Mouse (Mus musculus): Measurements from ENCODE around the gene Dnaja1.

The Dnaja1 gene

GRCm38 (mm10) chr4:40722011-40722666 is at the start of gene Dnaja1:
Dnaja1 (plus strand) TSS chr4:40722150.
- peak; percentile 99 for DNase-seq

GRCm38 (mm10) chr4:40673526-40673925 is 48.4 kb upstream of the Dnaja1 start:
- no peak for DNase-seq

- no peak for DNase-seq
These were observed 45.6 kb upstream of the Dnaja1 start for GRCm38 (mm10) chr4:40676338-40676737.

GRCm38 (mm10) chr4:40677132-40677531 is 44.8 kb upstream of the Dnaja1 start:
- peak; percentile 51 to 62 for DNase-seq

- DNase-seq = peak; percentile 52 to 63
These were observed 41.6 kb upstream of the Dnaja1 start for GRCm38 (mm10) chr4:40680250-40680860.

GRCm38 (mm10) chr4:40681908-40682307 is 40.0 kb upstream of the Dnaja1 start:
- peak; percentile 79 to 85 for DNase-seq

GRCm38 (mm10) chr4:40682359-40682758 is 39.6 kb upstream of the Dnaja1 start:
- DNase-seq = no peak

- no peak for DNase-seq
These were observed 38.6 kb upstream of the Dnaja1 start for GRCm38 (mm10) chr4:40683306-40683705.

GRCm38 (mm10) chr4:40691100-40691499 is 30.9 kb upstream of the Dnaja1 start:
- DNase-seq = no peak

GRCm38 (mm10) chr4:40697059-40697458 is 24.9 kb upstream of the Dnaja1 start:
- DNase-seq = no peak

- no peak for DNase-seq
These were observed 21.7 kb upstream of the Dnaja1 start for GRCm38 (mm10) chr4:40700216-40700615.

GRCm38 (mm10) chr4:40701796-40702195 is 20.2 kb upstream of the Dnaja1 start:
- DNase-seq = no peak

- DNase-seq = peak; percentile 97 to 98
These were observed 18.9 kb upstream of the Dnaja1 start, which contains the start of gene Aptx for GRCm38 (mm10) chr4:40702797-40703709. Aptx (minus strand) TSS chr4:40703194.

- DNase-seq = peak; percentile 19 to 49
These were observed 18.2 kb upstream of the Dnaja1 start for GRCm38 (mm10) chr4:40703710-40704275.

- DNase-seq = no peak
These were observed 4.8 kb upstream of the Dnaja1 start for GRCm38 (mm10) chr4:40717141-40717540.

- DNase-seq = no peak
These were observed 1.0 kb upstream of the Dnaja1 start for GRCm38 (mm10) chr4:40720910-40721309.

GRCm38 (mm10) chr4:40722687-40723460 is 924 bp downstream of the Dnaja1 start:
- DNase-seq = peak; percentile 93 to 95

GRCm38 (mm10) chr4:40725141-40725540 is 3.2 kb downstream of the Dnaja1 start:
- no peak for DNase-seq

- no peak for DNase-seq
These were observed 3.6 kb downstream of the Dnaja1 start for GRCm38 (mm10) chr4:40725554-40725953.

GRCm38 (mm10) chr4:40727247-40727646 is 5.3 kb downstream of the Dnaja1 start:
- DNase-seq = no peak

GRCm38 (mm10) chr4:40731262-40731661 is 9.3 kb downstream of the Dnaja1 start:
- DNase-seq = no peak

GRCm38 (mm10) chr4:40735351-40735750 is 13.4 kb downstream of the Dnaja1 start:
- no peak for DNase-seq
